Mouse (Mus musculus): ENCODE data around the gene Mocs2.

Mocs2 gene

GRCm38 (mm10) chr13:114854023-114854422 is 36.0 kb downstream of the Mocs2 start:
- DNase-seq (ENCODE audit: low read depth, low spot score), result no peak

DNA sequence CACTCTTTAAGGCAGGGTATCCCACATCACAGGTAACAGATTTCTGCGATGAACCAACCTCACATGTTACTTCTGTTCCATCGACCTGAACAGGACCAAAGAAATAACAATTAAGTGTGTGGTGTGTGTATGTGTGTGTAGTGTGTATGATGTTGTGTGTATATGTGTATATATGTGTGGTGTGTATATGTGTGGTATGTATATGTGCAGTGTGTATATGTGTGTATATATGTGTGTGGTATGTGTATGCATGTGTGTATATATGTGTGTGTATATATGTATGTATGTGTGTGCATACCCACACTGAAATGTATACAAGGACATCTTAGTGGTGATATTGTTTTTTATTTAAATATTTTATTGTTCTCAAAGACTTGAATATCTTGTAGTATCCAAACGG is 36.4 kb downstream of the Mocs2 start:
- DNase-seq (ENCODE audit: low read depth, low spot score), result no peak

- DNase-seq (ENCODE audit: low read depth, low spot score), result no peak
Observed at GRCm38 (mm10) chr13:114855573-114856268, 37.7 kb downstream of the Mocs2 start.

- no peak for DNase-seq (ENCODE audit: low read depth, low spot score)
Observed at GRCm38 (mm10) chr13:114856269-114856627, 38.2 kb downstream of the Mocs2 start.

DNA sequence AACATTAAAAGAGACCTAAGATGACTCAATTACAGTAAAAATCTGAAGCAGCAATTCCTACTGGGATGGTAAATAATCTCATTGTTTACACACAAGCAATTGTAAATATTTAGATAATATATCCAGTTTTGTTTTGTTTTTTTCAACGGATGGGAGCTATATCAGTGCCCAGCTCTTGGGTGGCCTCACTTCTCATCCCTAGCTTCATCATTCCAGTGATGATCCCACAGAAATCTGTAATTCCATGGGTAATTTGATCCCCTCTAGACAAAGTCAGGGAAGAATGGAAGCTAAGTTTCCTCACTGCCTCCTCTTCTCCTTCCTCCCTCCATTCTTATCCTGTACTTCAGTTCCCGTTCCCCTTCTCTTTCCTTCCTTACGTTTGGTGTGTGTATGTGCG is 39.5 kb downstream of the Mocs2 start:
- no peak for DNase-seq (ENCODE audit: low read depth, low spot score)

DNA sequence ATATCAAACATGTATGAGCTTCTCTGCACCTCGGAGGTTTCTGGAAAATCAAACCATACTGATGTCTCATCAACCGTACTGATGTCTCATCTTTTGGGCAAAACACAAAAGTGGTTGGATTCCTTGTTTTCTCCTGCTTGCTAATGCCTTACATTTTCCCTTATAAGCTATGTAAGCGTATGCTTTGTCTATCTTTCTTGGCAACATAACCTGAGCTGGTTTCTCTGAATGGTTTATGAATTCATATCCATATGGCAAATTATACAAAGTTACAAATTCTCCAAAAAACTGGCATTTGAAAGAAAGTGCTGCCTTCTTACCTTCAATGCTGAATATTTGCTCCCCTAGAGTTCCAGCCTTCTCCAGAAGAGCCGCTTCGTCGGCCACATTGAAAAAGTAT is 56.7 kb downstream of the Mocs2 start:
- no peak for DNase-seq (ENCODE audit: low read depth, low spot score)

DNA sequence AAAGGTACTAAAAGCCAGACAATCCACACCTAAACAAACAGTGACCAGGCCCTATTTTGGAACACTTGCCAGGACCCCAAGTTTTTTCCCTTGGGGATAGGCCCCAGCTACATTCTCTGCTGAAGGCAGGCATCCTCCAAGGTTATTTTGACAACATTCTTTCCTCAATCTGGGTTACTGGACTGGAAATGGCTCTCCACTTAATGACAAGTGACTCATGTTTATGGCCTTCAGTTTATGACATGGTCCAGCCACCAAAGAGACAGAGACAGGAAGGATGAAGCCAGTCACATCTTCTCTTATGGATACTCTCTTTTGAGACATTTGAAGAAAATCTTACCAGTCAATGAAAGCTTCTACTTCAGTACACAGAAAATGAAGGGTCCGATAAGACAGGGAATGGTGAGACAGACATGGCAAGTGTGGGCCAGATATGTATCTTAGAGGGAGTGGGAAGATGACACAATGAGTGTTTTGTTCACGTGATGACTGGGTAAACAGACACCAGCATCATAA is 58.0 kb downstream of the Mocs2 start:
- DNase-seq (ENCODE audit: low read depth, low spot score), result no peak

DNA sequence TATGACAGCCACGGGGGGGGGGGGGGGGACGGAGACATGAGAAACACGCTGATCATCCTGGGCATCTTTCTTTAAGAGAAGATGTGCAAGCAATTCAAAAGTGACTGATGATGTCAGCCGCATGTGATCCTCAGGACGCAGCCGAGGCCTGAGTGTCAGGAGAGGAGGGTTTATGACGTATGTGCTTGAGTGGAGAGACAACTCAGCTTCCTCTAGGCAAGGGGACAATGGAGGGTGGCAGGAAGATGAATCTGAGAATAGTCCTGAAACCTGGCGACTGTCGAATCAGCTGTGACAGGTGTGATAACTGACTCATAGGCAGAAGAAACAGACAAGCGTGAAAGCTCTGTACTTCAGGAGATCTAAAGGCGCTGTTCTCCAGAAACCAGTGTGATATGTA is 60.6 kb downstream of the Mocs2 start:
- DNase-seq (ENCODE audit: low read depth, low spot score), result no peak

Measured in A20 (cell line).